Mouse (Mus musculus) hindbrain, postnatal 0 days (tissue): ENCODE measurements around the gene Slamf9. TPM values are rescaled to one million over a fixed set of nuclear protein-coding genes. Genes with fewer than 3 reads are reported as not detected.

Experiments used
- ATAC-seq: fragments of 200-750 bp; cut with Nextera tagmentation; 2 replicates; pipeline ENCODE4 v1.8.0; 2017; ENCODE audit warnings: mild to moderate bottlenecking, moderate TSS enrichment, moderate library complexity
- DNase-seq: peaks from one replicate; pipeline ENCODE4 v3.0.0-alpha.2; 2015; ENCODE audit warnings: low spot score
- H3K27ac ChIP-seq: fragments of 300-500 bp; sonication (generic); 2 replicates; pipeline ENCODE4 v1.5.1; 2014; ENCODE audit warnings: mild to moderate bottlenecking
- H3K27me3 ChIP-seq: fragments of 300-500 bp; sonication (generic); 2 replicates; pipeline ENCODE4 v1.6.1; 2014; ENCODE audit warnings: low read length, mixed read lengths; ENCODE audit not compliant: insufficient read depth
- H3K36me3 ChIP-seq: fragments of 300-500 bp; sonication (generic); 2 replicates; pipeline ENCODE4 v1.6.1; 2014; ENCODE audit warnings: low read length, mixed read lengths; ENCODE audit not compliant: insufficient read depth
- H3K4me1 ChIP-seq: fragments of 300-500 bp; sonication (generic); 2 replicates; pipeline ENCODE4 v1.6.1; 2014; ENCODE audit warnings: antibody characterized with exemption, low read length, mixed read lengths; ENCODE audit not compliant: insufficient read depth
- H3K4me2 ChIP-seq: fragments of 300-500 bp; sonication (generic); 2 replicates; pipeline ENCODE4 v1.6.1; 2014; ENCODE audit warnings: low read depth, mild to moderate bottlenecking, low read length, moderate library complexity, mixed read lengths
- H3K4me3 ChIP-seq: fragments of 300-500 bp; sonication (generic); 2 replicates; pipeline ENCODE4 v1.5.1; 2014; ENCODE audit warnings: low read length
- H3K9ac ChIP-seq: fragments of 300-500 bp; sonication (generic); replicated peaks from 2 replicates; pipeline ENCODE4 v1.6.1; 2014; ENCODE audit warnings: mild to moderate bottlenecking, low read length, moderate library complexity, mixed read lengths
- H3K9me3 ChIP-seq: fragments of 300-500 bp; sonication (generic); 2 replicates; pipeline ENCODE4 v1.6.1; 2016; ENCODE audit warnings: low read length, mixed read lengths
- CTCF ChIP-seq: IDR thresholded peaks from 2 replicates; pipeline ENCODE4 v1.5.1; 2016; ENCODE audit warnings: antibody characterized with exemption, control low read depth, low read depth
- WGBS: fragments of 180-500 bp; shearing (Covaris S2); extraction: QIAGEN DNeasy Blood & Tissue Kit; methylation state at CpG from one replicate; pipeline ENCODE4 v1.1.7; 2014; 5-methylcytosine and 5-hydroxymethylcytosine counted together
- polyA plus RNA-seq: library from polyadenylated mRNA; unstranded; fragments of >200 nt; fragmentation: Nextera tagmentation; extraction: Ambion mirVana; gene quantifications from 2 replicates; pipeline ENCODE4 v1.2.1, GENCODE M21; 2015
- total RNA-seq: library from RNA; depleted of rRNA; stranded (reverse); fragments of >200 nt; gene quantifications from 2 replicates; pipeline ENCODE4 v1.2.3, GENCODE M21; 2014

Slamf9 gene
- total and polyA plus RNA-seq, 2 experiments from 2014 or later = 0.39 TPM; not detected in 1

DNA sequence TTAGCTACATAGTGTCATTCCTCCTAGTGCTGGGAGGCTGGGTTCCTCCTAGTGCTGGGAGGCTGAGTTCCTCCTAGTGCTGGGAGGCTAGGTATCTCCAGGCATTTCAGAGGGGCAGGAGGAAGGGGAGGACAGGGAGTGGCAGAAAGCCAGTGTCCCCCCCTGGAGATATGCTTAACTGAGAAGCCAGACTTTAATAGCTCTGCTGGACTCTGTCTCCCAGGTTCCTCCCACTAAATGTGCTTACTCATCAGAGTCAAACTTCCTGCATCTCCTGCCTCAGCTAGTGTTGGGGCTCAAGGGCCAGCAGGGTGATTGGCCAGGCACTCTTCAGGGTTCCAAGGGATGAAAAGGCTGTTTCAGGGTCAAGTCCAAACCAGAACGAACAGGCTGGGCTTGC lies 40.2 kb downstream of the Slamf9 start:
- Histone ChIP-seq H3K27me3 (no peaks in the 10 kb centered on the region), H3K9me3 (no peaks in the 10 kb centered on the region), H3K4me1 (no peaks in the 10 kb centered on the region; the same call in none of the 2 replicates), H3K27ac (no peak overlapping the region), H3K36me3 (no peaks in the 10 kb centered on the region), H3K4me3 (no peak overlapping the region), H3K9ac (no peak overlapping the region), H3K4me2 (no peak overlapping the region)
- no peak for ATAC-seq
- DNase-seq = no peak
- no peak for TF ChIP-seq CTCF
- 44% methylated on average over 1 of the region's 1 CpGs for WGBS

DNA sequence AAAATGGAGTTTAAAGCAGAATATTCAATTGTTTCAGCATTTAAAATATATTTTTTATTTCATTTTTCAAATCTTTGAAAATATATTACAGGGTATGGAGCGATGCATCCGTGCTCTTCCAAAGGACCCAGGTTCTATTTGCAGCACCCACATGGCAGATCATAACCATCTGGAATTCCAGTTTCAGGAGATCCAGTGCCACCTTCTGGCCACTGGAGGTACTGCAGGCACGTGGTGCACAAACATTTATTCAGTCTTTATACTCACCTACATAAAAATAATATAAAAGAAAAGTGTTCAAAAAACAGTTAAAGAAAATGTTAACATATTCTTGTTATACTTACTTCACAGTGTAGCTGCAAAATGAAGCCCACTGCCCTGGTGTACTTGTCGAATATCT lies 42.9 kb downstream of the Slamf9 start:
- Histone ChIP-seq H3K4me1 (no peaks in the 10 kb centered on the region; the same call in 1 of the 2 replicates), H3K27me3 (no peaks in the 10 kb centered on the region), H3K9ac (no peak overlapping the region), H3K4me3 (no peak overlapping the region), H3K36me3 (no peaks in the 10 kb centered on the region), H3K27ac (no peak overlapping the region), H3K9me3 (no peaks in the 10 kb centered on the region), H3K4me2 (no peak overlapping the region)
- TF ChIP-seq CTCF = peak; percentile 59
- 77% methylated on average over 4 of the region's 4 CpGs for WGBS
- ATAC-seq = no peak
- no peak for DNase-seq

DNA sequence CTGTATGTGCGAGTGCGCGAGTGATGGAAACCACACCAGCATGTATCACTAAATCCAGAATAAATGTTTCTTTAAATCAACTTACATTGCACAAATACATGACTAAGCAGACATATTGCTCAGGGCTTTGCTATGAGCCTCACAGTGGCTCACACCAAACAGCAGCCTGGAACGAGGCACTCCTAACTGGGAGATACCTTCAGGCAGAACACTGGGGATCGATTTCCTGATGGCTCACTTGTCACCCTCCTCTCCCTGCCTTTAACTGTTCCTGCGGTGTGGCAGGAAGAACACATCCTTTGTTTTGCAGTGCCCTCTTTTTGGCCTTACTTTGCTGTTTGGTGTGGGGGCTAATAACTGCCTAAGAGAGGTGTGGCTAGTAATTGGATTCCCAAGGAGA lies 44.5 kb downstream of the Slamf9 start:
- no peaks in the 10 kb centered on the region for H3K27me3 ChIP-seq
- H3K36me3 ChIP-seq = no peaks in the 10 kb centered on the region
- H3K4me3 ChIP-seq = no peak overlapping the region
- no peaks in the 10 kb centered on the region for H3K9me3 ChIP-seq
- 68% methylated on average over 6 of the region's 6 CpGs for WGBS
- no peak overlapping the region for H3K4me2 ChIP-seq
- DNase-seq (no peak), ATAC-seq (no peak)
- TF ChIP-seq CTCF = no peak
- H3K27ac ChIP-seq = no peak overlapping the region
- no peak overlapping the region for H3K9ac ChIP-seq
- H3K4me1 ChIP-seq = no peaks in the 10 kb centered on the region

DNA sequence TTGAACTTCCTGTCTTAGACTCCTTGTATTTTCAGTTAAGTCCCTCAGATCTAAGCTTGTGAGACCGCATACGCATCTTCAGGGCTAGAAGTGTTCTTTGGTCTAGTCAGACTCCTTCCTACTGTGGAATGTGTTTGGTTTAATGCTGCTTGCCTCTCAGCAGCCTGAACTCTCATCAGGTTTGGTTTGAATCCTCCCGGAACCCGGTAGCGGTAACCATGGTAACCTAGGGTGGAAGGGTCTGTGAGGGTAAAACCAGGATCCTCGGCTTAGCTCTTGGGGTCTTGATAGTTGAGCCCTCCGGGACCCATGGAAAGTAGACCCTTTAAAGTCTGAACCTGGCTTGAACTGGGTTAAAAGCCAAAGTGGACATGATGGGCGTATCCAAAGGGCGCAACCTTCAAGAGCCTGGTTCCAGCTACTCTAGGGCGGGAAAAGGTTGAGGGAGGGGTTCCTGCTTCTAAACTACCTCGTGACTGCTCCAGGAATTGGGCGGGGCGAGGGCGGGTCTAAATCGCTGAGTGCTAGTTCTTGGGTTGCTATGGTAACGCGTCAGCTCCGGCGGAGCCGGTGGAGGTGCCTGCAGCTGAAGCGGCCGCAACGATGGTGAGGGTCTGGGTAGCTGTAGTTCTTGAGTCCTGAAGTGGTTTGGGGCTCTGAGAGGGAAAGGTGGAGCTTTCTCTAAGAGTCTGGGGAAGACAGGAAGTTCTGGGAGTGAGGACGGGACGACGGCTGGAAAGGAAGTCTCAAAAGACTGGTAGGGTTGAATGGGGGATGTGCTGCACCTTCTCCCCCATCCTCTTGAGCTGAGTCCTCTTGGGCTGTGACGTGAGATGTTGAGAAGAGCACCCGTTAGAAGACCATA lies 45.6 kb downstream of the Slamf9 start, which contains the start of gene Cfap45:
Cfap45 (plus strand) TSS at position 226 of the 865 bp plus-strand sequence.
- DNase-seq = peak; percentile 94
- ATAC-seq = peak; percentile 92
- Histone ChIP-seq H3K4me1 (no peaks in the 10 kb centered on the region), H3K27me3 (no peaks in the 10 kb centered on the region), H3K4me3 (peak within 1 kb of the TSS; percentile 33), H3K9me3 (no peaks in the 10 kb centered on the region), H3K36me3 (no peaks in the 10 kb centered on the region), H3K27ac (no peak within 1 kb of the TSS), H3K4me2 (peak within 1 kb of the TSS; percentile 65), H3K9ac (peak within 1 kb of the TSS; percentile 22; the same call in 1 of the 2 replicates)
- no peak for TF ChIP-seq CTCF
- 4% methylated on average over 28 of the region's 28 CpGs for WGBS

DNA sequence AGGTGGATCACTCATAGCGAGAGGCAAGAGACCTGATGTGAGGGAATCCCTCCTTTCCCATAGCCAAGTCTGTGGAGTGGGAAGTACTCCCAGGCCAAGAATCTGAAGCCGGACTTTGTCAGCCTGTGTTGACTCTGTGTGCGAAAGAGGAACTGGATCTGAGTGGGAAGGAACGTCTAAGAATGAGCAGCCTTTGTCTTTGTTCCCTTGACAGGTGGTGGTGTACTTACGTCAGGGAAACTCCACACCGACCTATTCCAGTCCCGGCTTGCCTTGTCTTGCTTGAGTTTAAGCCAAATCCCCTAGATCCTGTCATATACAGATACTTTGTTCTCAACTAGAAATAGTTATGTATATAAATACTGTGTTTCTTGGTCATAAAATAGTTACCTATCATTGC lies 47.4 kb downstream of the Slamf9 start:
- no peak overlapping the region for H3K27ac ChIP-seq
- no peaks in the 10 kb centered on the region for H3K4me1 ChIP-seq
- no peak for TF ChIP-seq CTCF
- no peak overlapping the region for H3K9ac ChIP-seq
- WGBS = 72% methylated on average over 7 of the region's 7 CpGs
- no peak overlapping the region for H3K4me2 ChIP-seq
- no peak overlapping the region for H3K4me3 ChIP-seq
- no peaks in the 10 kb centered on the region for H3K27me3 ChIP-seq
- H3K36me3 ChIP-seq = no peaks in the 10 kb centered on the region
- H3K9me3 ChIP-seq = no peaks in the 10 kb centered on the region
- ATAC-seq (no peak), DNase-seq (no peak)

DNA sequence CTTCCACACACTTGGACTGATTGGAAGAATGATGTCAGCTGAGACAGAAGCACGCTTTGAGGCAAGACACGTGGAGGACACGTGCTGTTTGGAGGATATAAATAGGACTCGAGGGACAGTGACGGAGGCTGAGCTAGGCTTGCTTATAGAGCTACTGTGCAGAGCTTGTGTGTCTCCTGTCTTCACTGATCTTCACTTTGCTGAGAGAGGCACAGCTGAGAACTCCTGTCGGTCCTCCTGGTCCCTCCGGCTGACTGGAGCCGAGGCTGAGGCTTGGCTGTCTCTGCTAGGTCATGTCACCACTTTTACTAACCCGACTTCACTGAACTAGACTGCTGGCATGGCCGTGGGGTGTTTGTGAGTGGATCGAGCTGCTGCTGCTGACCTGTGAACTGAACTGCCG lies 48.5 kb downstream of the Slamf9 start:
- Histone ChIP-seq H3K4me1 (no peaks in the 10 kb centered on the region), H3K4me2 (no peak overlapping the region), H3K4me3 (no peak overlapping the region), H3K9me3 (no peaks in the 10 kb centered on the region), H3K36me3 (no peaks in the 10 kb centered on the region), H3K27ac (no peak overlapping the region), H3K9ac (no peak overlapping the region), H3K27me3 (no peaks in the 10 kb centered on the region)
- no peak for TF ChIP-seq CTCF
- WGBS = 56% methylated on average over 12 of the region's 12 CpGs
- no peak for ATAC-seq
- DNase-seq = no peak
